Mouse (Mus musculus) megakaryocyte, embryonic 14.5 days (primary cell): ENCODE data around the gene Zbtb8os. TPM values are rescaled to one million over a fixed set of nuclear protein-coding genes. Genes with fewer than 3 reads are reported as not detected.

Experiments
- H3K27me3 ChIP-seq: replicated peaks from 2 replicates; pipeline ENCODE3; 2012; ENCODE audit warnings: inconsistent platforms
- H3K36me3 ChIP-seq: replicated peaks from 2 replicates; pipeline ENCODE3; 2012; ENCODE audit warnings: low read length, inconsistent platforms, mixed read lengths
- H3K4me1 ChIP-seq: 2 replicates; pipeline ENCODE4 v1.6.1; 2012; ENCODE audit warnings: inconsistent platforms
- H3K4me3 ChIP-seq: replicated peaks from 2 replicates; pipeline ENCODE3; 2012; ENCODE audit warnings: moderate library complexity, mild to moderate bottlenecking, inconsistent platforms
- H3K9me3 ChIP-seq: 2 replicates; pipeline ENCODE4 v1.6.1; 2012; ENCODE audit warnings: inconsistent platforms
- FLI1 ChIP-seq: IDR thresholded peaks from 2 replicates; pipeline ENCODE4 v1.6.1; 2012; ENCODE audit warnings: low read length, inconsistent platforms, mixed read lengths
- GATA1 ChIP-seq: IDR thresholded peaks from 3 replicates; pipeline ENCODE4 v1.6.1; 2012; ENCODE audit warnings: mixed read lengths, low read length, inconsistent platforms, borderline replicate concordance
- polyA plus RNA-seq: library from polyadenylated mRNA; stranded (reverse); fragments of >175 nt; gene quantifications from 2 replicates; pipeline ENCODE4 v1.2.3, GENCODE M21; 2012; ENCODE audit warnings: low replicate concordance; ENCODE audit not compliant: insufficient read depth

The Zbtb8os gene
- polyA plus RNA-seq, 1 experiment, result 3.9 TPM

- no peak overlapping the region for H3K4me3 ChIP-seq
- no peaks in the 10 kb centered on the region for H3K4me1 ChIP-seq
- peaks cover 18% of the 10 kb centered on the region for H3K9me3 ChIP-seq
- no peaks in the 10 kb centered on the region for H3K36me3 ChIP-seq
- H3K27me3 ChIP-seq, result peaks cover 23% of the 10 kb centered on the region
- TF ChIP-seq FLI1 (no peak), GATA1 (no peak)
Measured at GRCm38 (mm10) chr4:129297724-129298123, 37.8 kb upstream of the Zbtb8os start.

GRCm38 (mm10) chr4:129299121-129299520, 36.4 kb upstream of the Zbtb8os start:
- peaks cover 10% of the 10 kb centered on the region for H3K27me3 ChIP-seq
- no peaks in the 10 kb centered on the region for H3K36me3 ChIP-seq
- H3K9me3 ChIP-seq, result peaks cover 7% of the 10 kb centered on the region
- no peak overlapping the region for H3K4me3 ChIP-seq
- peaks cover 4% of the 10 kb centered on the region for H3K4me1 ChIP-seq
- TF ChIP-seq GATA1 (no peak), FLI1 (no peak)

- TF ChIP-seq FLI1 (no peak), GATA1 (no peak)
Measured at GRCm38 (mm10) chr4:129303401-129303800, 32.1 kb upstream of the Zbtb8os start.

GRCm38 (mm10) chr4:129303816-129304215, 31.7 kb upstream of the Zbtb8os start:
- no peaks in the 10 kb centered on the region for H3K27me3 ChIP-seq
- no peak overlapping the region for H3K4me3 ChIP-seq
- H3K36me3 ChIP-seq, result peaks cover 33% of the 10 kb centered on the region
- H3K9me3 ChIP-seq, result peaks cover 7% of the 10 kb centered on the region
- no peak for TF ChIP-seq FLI1
- no peak for TF ChIP-seq GATA1
- H3K4me1 ChIP-seq, result peaks cover 18% of the 10 kb centered on the region

More at GRCm38 (mm10) chr4:129303401-129303800, 32.1 kb upstream of the Zbtb8os start:
- no peak overlapping the region for H3K4me3 ChIP-seq
- H3K9me3 ChIP-seq, result peaks cover 7% of the 10 kb centered on the region
- peaks cover 18% of the 10 kb centered on the region for H3K4me1 ChIP-seq
- H3K27me3 ChIP-seq, result peaks cover 3% of the 10 kb centered on the region
- H3K36me3 ChIP-seq, result peaks cover 29% of the 10 kb centered on the region

- no peak for TF ChIP-seq GATA1
- Histone ChIP-seq H3K36me3 (peaks cover 38% of the 10 kb centered on the region), H3K9me3 (peaks cover 7% of the 10 kb centered on the region), H3K27me3 (no peaks in the 10 kb centered on the region), H3K4me3 (no peak overlapping the region), H3K4me1 (peaks cover 18% of the 10 kb centered on the region)
Measured at GRCm38 (mm10) chr4:129304306-129304705, 31.2 kb upstream of the Zbtb8os start.

- H3K9me3 ChIP-seq, result no peaks in the 10 kb centered on the region
- no peak overlapping the region for H3K4me3 ChIP-seq
- no peak for TF ChIP-seq GATA1
- TF ChIP-seq FLI1, result no peak
- H3K36me3 ChIP-seq, result peaks cover 70% of the 10 kb centered on the region
- H3K4me1 ChIP-seq, result peaks cover 18% of the 10 kb centered on the region
- H3K27me3 ChIP-seq, result no peaks in the 10 kb centered on the region
Measured at GRCm38 (mm10) chr4:129307936-129308335, 27.6 kb upstream of the Zbtb8os start.

- H3K36me3 ChIP-seq, result peaks cover 93% of the 10 kb centered on the region
- no peak for TF ChIP-seq FLI1
- no peaks in the 10 kb centered on the region for H3K4me1 ChIP-seq
- no peaks in the 10 kb centered on the region for H3K27me3 ChIP-seq
- H3K9me3 ChIP-seq, result no peaks in the 10 kb centered on the region
- H3K4me3 ChIP-seq, result no peak overlapping the region
Measured at GRCm38 (mm10) chr4:129313886-129314285, 21.6 kb upstream of the Zbtb8os start.

- TF ChIP-seq GATA1 (no peak), FLI1 (no peak)
- Histone ChIP-seq H3K27me3 (no peaks in the 10 kb centered on the region), H3K4me3 (no peak overlapping the region), H3K36me3 (peaks cover 87% of the 10 kb centered on the region), H3K4me1 (peaks cover 8% of the 10 kb centered on the region; the same call in 1 of the 2 replicates), H3K9me3 (no peaks in the 10 kb centered on the region)
Measured at GRCm38 (mm10) chr4:129320876-129321275, 14.6 kb upstream of the Zbtb8os start.

- peaks cover 89% of the 10 kb centered on the region for H3K36me3 ChIP-seq
- TF ChIP-seq GATA1 (no peak), FLI1 (no peak)
- H3K4me3 ChIP-seq, result no peak overlapping the region
- peaks cover 13% of the 10 kb centered on the region; the same call in 1 of the 2 replicates for H3K4me1 ChIP-seq
- no peaks in the 10 kb centered on the region for H3K27me3 ChIP-seq
- no peaks in the 10 kb centered on the region for H3K9me3 ChIP-seq
Measured at GRCm38 (mm10) chr4:129322042-129322441, 13.5 kb upstream of the Zbtb8os start.

GRCm38 (mm10) chr4:129323491-129323890, 12.0 kb upstream of the Zbtb8os start:
- H3K27me3 ChIP-seq, result no peaks in the 10 kb centered on the region
- H3K4me3 ChIP-seq, result no peak overlapping the region
- peaks cover 89% of the 10 kb centered on the region for H3K36me3 ChIP-seq
- peaks cover 13% of the 10 kb centered on the region; the same call in 1 of the 2 replicates for H3K4me1 ChIP-seq
- H3K9me3 ChIP-seq, result no peaks in the 10 kb centered on the region
- TF ChIP-seq GATA1, result no peak
- TF ChIP-seq FLI1, result no peak

GRCm38 (mm10) chr4:129324756-129325155, 10.7 kb upstream of the Zbtb8os start:
- H3K36me3 ChIP-seq, result peaks cover 89% of the 10 kb centered on the region
- no peaks in the 10 kb centered on the region for H3K9me3 ChIP-seq
- H3K4me3 ChIP-seq, result no peak overlapping the region
- peaks cover 13% of the 10 kb centered on the region; the same call in 1 of the 2 replicates for H3K4me1 ChIP-seq
- TF ChIP-seq FLI1 (no peak), GATA1 (no peak)
- no peaks in the 10 kb centered on the region for H3K27me3 ChIP-seq
